Mouse (Mus musculus): ENCODE data around the gene Smg6. TPM values are rescaled to one million over a fixed set of nuclear protein-coding genes. Genes with fewer than 3 reads are reported as not detected.

Gene Smg6
- total RNA-seq, 1 experiment = 19.9 TPM

GRCm38 (mm10) chr11:75017831-75018230 is 92.2 kb downstream of the Smg6 start:
- Histone ChIP-seq H3K27ac (ENCODE audit: insufficient read depth, low read depth, low read length, poor library complexity, severe bottlenecking) (no peak overlapping the region), H3K9ac (ENCODE audit: insufficient read depth, low read depth, low read length, poor library complexity, severe bottlenecking) (no peak overlapping the region), H3K36me3 (ENCODE audit: control insufficient read depth, insufficient read depth, low read length, poor library complexity, severe bottlenecking) (no peaks in the 10 kb centered on the region), H3K4me1 (ENCODE audit: control insufficient read depth in 2 of 2, insufficient read depth in 2 of 2, low read length in 2 of 2, poor library complexity in 1 of 2) (peaks cover 0 to 3% of the 10 kb centered on the region in 2 experiments; a peak in 1 of 4 replicates), H3K4me3 (ENCODE audit: insufficient read depth in 1 of 2, low read depth in 1 of 2, low read length in 2 of 2, poor library complexity in 1 of 2, severe bottlenecking in 1 of 2) (no peak overlapping the region), H3K9me3 (ENCODE audit: control insufficient read depth, insufficient read depth, low read depth, low read length) (no peaks in the 10 kb centered on the region)
- TF ChIP-seq MAFK (IDR thresholded peaks at IDR 0.05; ENCODE audit: insufficient read depth, low read depth, low read length) = no peak
- no peak for TF ChIP-seq CHD2 (IDR thresholded peaks at IDR 0.05; ENCODE audit: low read depth, low read length)
- TF ChIP-seq ZNF384 (IDR thresholded peaks at IDR 0.05; ENCODE audit: low read depth, low read length) = no peak
- TF ChIP-seq HCFC1 (IDR thresholded peaks at IDR 0.05; ENCODE audit: borderline replicate concordance, insufficient read depth, low read length) = no peak
- TF ChIP-seq ZC3H11A (IDR thresholded peaks at IDR 0.05; ENCODE audit: borderline replicate concordance, low read depth, low read length) = no peak
- in situ Hi-C loops (cut with MboI; ENCODE audit: low sequenced_read_pairs in 2 of 2, unreplicated experiment in 2 of 2) = no loop called here
- DNase-seq (ENCODE audit: low read depth, low spot score) = no peak

- in situ Hi-C loops (cut with MboI; ENCODE audit: low sequenced_read_pairs in 2 of 2, unreplicated experiment in 2 of 2) = no loop called here
- H3K4me1 ChIP-seq (ENCODE audit: control insufficient read depth in 2 of 2, insufficient read depth in 2 of 2, low read length in 2 of 2, poor library complexity in 1 of 2) = no peaks in the 10 kb centered on the region
- no peak overlapping the region for H3K27ac ChIP-seq (ENCODE audit: insufficient read depth, low read depth, low read length, poor library complexity, severe bottlenecking)
- no peak for TF ChIP-seq MAFK (IDR thresholded peaks at IDR 0.05; ENCODE audit: insufficient read depth, low read depth, low read length)
- no peak for DNase-seq (ENCODE audit: low read depth, low spot score)
- H3K36me3 ChIP-seq (ENCODE audit: control insufficient read depth, insufficient read depth, low read length, poor library complexity, severe bottlenecking) = no peaks in the 10 kb centered on the region
- H3K9ac ChIP-seq (ENCODE audit: insufficient read depth, low read depth, low read length, poor library complexity, severe bottlenecking) = no peak overlapping the region
- H3K9me3 ChIP-seq (ENCODE audit: control insufficient read depth, insufficient read depth, low read depth, low read length) = no peaks in the 10 kb centered on the region
- H3K4me3 ChIP-seq (ENCODE audit: insufficient read depth in 1 of 2, low read depth in 1 of 2, low read length in 2 of 2, poor library complexity in 1 of 2, severe bottlenecking in 1 of 2) = no peak overlapping the region
Observed at GRCm38 (mm10) chr11:75026977-75027376, 101.4 kb downstream of the Smg6 start.

- DNase-seq (ENCODE audit: low read depth, low spot score) = no peak
- no peaks in the 10 kb centered on the region for H3K36me3 ChIP-seq (ENCODE audit: control insufficient read depth, insufficient read depth, low read length, poor library complexity, severe bottlenecking)
- in situ Hi-C loops (cut with MboI; ENCODE audit: low sequenced_read_pairs in 2 of 2, unreplicated experiment in 2 of 2) = no loop called here
- TF ChIP-seq HCFC1 (IDR thresholded peaks at IDR 0.05; ENCODE audit: borderline replicate concordance, insufficient read depth, low read length) = no peak
- TF ChIP-seq ZNF384 (IDR thresholded peaks at IDR 0.05; ENCODE audit: low read depth, low read length) = no peak
- TF ChIP-seq ZC3H11A (IDR thresholded peaks at IDR 0.05; ENCODE audit: borderline replicate concordance, low read depth, low read length) = no peak
- no peak for TF ChIP-seq CHD2 (IDR thresholded peaks at IDR 0.05; ENCODE audit: low read depth, low read length)
- no peak for TF ChIP-seq MAFK (IDR thresholded peaks at IDR 0.05; ENCODE audit: insufficient read depth, low read depth, low read length)
- no peak overlapping the region for H3K9ac ChIP-seq (ENCODE audit: insufficient read depth, low read depth, low read length, poor library complexity, severe bottlenecking)
- H3K9me3 ChIP-seq (ENCODE audit: control insufficient read depth, insufficient read depth, low read depth, low read length) = no peaks in the 10 kb centered on the region
- H3K4me3 ChIP-seq (ENCODE audit: insufficient read depth in 1 of 2, low read depth in 1 of 2, low read length in 2 of 2, poor library complexity in 1 of 2, severe bottlenecking in 1 of 2) = no peak overlapping the region
- no peaks in the 10 kb centered on the region for H3K4me1 ChIP-seq (ENCODE audit: control insufficient read depth in 2 of 2, insufficient read depth in 2 of 2, low read length in 2 of 2, poor library complexity in 1 of 2)
- no peak overlapping the region for H3K27ac ChIP-seq (ENCODE audit: insufficient read depth, low read depth, low read length, poor library complexity, severe bottlenecking)
Observed at GRCm38 (mm10) chr11:75027616-75028015, 102.0 kb downstream of the Smg6 start.

GRCm38 (mm10) chr11:75031251-75031650 is 105.6 kb downstream of the Smg6 start:
- peak; percentile 33 for DNase-seq (ENCODE audit: low read depth, low spot score)
- H3K9ac ChIP-seq (ENCODE audit: insufficient read depth, low read depth, low read length, poor library complexity, severe bottlenecking) = no peak overlapping the region
- H3K4me3 ChIP-seq (ENCODE audit: insufficient read depth in 1 of 2, low read depth in 1 of 2, low read length in 2 of 2, poor library complexity in 1 of 2, severe bottlenecking in 1 of 2) = no peak overlapping the region
- in situ Hi-C loops (cut with MboI; ENCODE audit: low sequenced_read_pairs in 2 of 2, unreplicated experiment in 2 of 2) = no loop called here
- TF ChIP-seq HCFC1 (IDR thresholded peaks at IDR 0.05; ENCODE audit: borderline replicate concordance, insufficient read depth, low read length) (no peak), ZNF384 (IDR thresholded peaks at IDR 0.05; ENCODE audit: low read depth, low read length) (no peak), MAFK (IDR thresholded peaks at IDR 0.05; ENCODE audit: insufficient read depth, low read depth, low read length) (no peak), CHD2 (IDR thresholded peaks at IDR 0.05; ENCODE audit: low read depth, low read length) (no peak), ZC3H11A (IDR thresholded peaks at IDR 0.05; ENCODE audit: borderline replicate concordance, low read depth, low read length) (no peak)
- H3K4me1 ChIP-seq (ENCODE audit: control insufficient read depth in 2 of 2, insufficient read depth in 2 of 2, low read length in 2 of 2, poor library complexity in 1 of 2) = no peaks in the 10 kb centered on the region
- H3K36me3 ChIP-seq (ENCODE audit: control insufficient read depth, insufficient read depth, low read length, poor library complexity, severe bottlenecking) = no peaks in the 10 kb centered on the region; the same call in 1 of the 2 replicates
- no peak overlapping the region for H3K27ac ChIP-seq (ENCODE audit: insufficient read depth, low read depth, low read length, poor library complexity, severe bottlenecking)
- H3K9me3 ChIP-seq (ENCODE audit: control insufficient read depth, insufficient read depth, low read depth, low read length) = no peaks in the 10 kb centered on the region

GRCm38 (mm10) chr11:75032946-75033345 is 107.3 kb downstream of the Smg6 start:
- no peaks in the 10 kb centered on the region; the same call in 1 of the 2 replicates for H3K36me3 ChIP-seq (ENCODE audit: control insufficient read depth, insufficient read depth, low read length, poor library complexity, severe bottlenecking)
- no peaks in the 10 kb centered on the region for H3K4me1 ChIP-seq (ENCODE audit: control insufficient read depth in 2 of 2, insufficient read depth in 2 of 2, low read length in 2 of 2, poor library complexity in 1 of 2)
- no peak overlapping the region for H3K27ac ChIP-seq (ENCODE audit: insufficient read depth, low read depth, low read length, poor library complexity, severe bottlenecking)
- no peak for DNase-seq (ENCODE audit: low read depth, low spot score)
- no peak overlapping the region for H3K4me3 ChIP-seq (ENCODE audit: insufficient read depth in 1 of 2, low read depth in 1 of 2, low read length in 2 of 2, poor library complexity in 1 of 2, severe bottlenecking in 1 of 2)
- H3K9ac ChIP-seq (ENCODE audit: insufficient read depth, low read depth, low read length, poor library complexity, severe bottlenecking) = no peak overlapping the region
- TF ChIP-seq CHD2 (IDR thresholded peaks at IDR 0.05; ENCODE audit: low read depth, low read length) (no peak), ZNF384 (IDR thresholded peaks at IDR 0.05; ENCODE audit: low read depth, low read length) (no peak), MAFK (IDR thresholded peaks at IDR 0.05; ENCODE audit: insufficient read depth, low read depth, low read length) (no peak), ZC3H11A (IDR thresholded peaks at IDR 0.05; ENCODE audit: borderline replicate concordance, low read depth, low read length) (no peak), HCFC1 (IDR thresholded peaks at IDR 0.05; ENCODE audit: borderline replicate concordance, insufficient read depth, low read length) (no peak)
- H3K9me3 ChIP-seq (ENCODE audit: control insufficient read depth, insufficient read depth, low read depth, low read length) = no peaks in the 10 kb centered on the region
- in situ Hi-C loops (cut with MboI; ENCODE audit: low sequenced_read_pairs in 2 of 2, unreplicated experiment in 2 of 2) = no loop called here
